Mouse (Mus musculus): ENCODE data around the gene Anapc5.

The Anapc5 gene

DNA sequence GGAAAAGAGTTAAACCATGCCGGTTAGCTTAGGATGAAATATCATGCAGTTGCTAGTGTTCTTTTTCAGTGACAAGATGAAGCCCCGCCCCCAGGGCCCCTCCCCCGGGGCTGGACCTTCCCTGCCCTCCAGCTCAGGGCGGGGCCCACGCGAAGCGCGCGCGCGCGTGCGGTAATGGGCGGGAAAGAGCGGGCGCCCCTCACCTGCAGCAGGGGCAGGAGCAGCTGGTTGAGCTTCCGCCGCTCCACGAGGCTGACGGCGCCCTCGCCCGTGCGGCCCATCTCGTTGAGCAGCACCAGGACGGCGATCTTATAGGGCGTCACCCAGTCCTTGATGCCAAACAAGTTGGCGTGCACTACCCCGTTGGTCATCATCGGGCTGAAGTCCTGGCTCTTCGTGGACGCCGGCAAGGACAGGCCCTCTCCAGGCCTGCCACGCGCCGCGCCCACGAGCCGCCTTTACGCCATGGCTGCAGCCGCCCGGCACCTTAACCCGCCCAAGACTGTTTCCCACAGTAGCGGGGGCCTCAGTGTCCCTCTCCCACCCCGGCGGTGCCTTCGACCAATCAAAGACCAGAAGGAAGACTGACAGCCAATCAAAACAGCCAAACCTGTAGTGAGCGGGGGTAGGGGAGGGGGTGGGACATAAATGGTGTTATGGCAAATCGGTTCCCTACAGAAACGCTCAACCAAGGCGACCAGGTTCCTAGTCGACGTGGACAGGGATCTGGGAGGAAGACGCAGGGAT is at the start of gene Anapc5:
Gene Anapc5, minus strand, starts transcription at position 563 of the 747 bp plus-strand sequence.
- DNase-seq, result peak; percentile 91

DNA sequence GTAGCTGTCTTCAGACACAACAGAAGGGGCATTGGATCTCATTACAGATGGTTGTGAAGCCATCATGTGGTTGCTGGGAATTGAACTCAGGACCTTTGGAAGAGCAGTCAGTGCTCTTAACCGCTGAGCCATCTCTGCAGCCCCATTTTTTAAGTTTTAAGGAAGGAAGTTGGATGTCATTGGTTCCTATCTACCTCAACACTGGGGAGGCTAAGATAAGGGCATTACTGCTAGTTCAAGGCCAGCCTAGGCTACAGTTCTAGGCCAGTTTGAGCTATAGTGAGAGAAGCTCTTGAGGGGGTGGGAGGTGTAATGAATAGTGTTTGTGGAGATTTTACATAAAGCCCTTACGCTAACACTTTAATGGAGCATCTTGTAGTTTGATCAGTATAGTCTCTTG is 41.9 kb upstream of the Anapc5 start:
- DNase-seq, result no peak

DNA sequence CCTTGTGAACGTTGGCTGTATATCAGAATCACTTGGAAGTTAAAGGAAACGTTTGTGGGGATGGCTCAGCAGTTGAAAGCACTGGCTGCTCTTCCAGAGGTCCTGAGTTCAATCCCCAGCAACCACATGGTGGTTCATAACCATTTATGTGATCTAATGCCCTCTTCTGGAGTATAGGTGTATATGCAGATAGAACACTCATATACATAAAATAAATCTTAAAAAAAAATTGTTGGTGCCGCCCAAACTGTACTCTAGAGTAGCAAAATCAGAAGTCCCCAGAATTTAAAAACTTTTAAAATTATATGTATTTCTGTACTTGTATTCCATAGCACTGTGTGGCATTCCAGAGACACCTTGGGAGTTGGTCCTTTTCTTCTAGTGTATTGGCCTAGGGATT is 34.7 kb upstream of the Anapc5 start:
- no peak for DNase-seq

DNA sequence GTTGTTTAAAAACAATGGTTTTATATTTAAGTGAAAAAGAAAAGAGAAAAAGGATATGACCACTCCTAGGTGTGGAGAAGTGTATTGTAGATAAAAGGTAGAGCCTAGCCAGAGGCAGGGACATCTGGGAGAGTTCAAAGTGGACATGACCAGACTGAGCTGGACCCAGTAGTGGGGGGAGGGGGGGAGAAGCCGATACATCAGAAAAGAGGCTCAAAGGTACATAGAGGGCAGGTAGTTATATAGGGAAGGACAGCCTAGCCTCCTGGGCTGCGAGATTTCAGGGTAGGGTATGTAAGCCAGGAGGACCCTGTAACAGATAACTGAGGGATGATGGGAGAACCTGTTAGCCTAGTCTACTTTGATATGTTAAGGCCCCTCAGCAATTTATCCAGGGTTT is 31.5 kb upstream of the Anapc5 start:
- DNase-seq, result no peak

GRCm38 (mm10) chr5:122850319-122851002 is 29.3 kb upstream of the Anapc5 start:
- DNase-seq, result peak; percentile 54

DNA sequence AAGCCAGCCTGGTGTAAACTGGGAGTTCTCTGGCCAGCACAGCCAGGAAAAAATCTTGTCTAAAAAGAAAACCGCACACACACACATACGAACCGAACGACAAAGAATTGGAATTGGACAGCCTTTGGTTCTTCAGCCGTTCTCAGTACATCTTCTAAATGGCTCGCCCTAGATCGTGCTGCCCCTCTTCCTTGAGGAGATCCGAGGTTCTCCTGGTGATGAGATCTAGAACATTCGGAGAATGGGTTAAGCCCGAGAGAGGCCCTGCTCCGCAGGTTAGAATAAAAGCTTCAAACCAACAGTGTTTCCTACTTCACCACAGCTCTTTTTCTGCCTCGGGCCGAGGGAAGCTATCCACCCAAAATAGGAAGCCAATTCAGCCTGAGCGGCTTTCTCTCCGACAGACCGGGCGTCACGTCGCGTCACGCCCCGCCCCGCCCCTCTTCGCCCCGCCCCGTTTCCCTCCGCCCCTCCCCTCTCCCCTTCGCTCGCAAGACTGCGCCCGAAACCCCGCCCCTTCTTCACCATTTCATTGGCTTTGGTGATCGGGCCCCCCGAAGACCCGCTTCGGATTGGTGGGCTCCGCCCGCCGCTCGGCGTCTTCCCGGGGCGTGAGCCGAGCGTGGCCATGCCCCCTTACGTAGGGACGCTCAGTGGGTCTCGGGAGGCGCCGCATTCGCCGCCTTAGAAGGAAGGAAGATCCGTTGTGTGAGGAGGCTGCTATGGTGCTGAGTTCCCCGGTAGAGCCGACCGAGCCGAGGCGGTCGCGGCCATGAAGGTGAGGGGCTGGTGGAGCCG is 28.6 kb upstream of the Anapc5 start, which contains the start of gene Rnf34:
Gene Rnf34, plus strand, starts transcription at position 528 of the 798 bp plus-strand sequence.
- peak; percentile 97 for DNase-seq

- no peak for DNase-seq
These were observed 22.7 kb upstream of the Anapc5 start for GRCm38 (mm10) chr5:122843799-122844198.

DNA sequence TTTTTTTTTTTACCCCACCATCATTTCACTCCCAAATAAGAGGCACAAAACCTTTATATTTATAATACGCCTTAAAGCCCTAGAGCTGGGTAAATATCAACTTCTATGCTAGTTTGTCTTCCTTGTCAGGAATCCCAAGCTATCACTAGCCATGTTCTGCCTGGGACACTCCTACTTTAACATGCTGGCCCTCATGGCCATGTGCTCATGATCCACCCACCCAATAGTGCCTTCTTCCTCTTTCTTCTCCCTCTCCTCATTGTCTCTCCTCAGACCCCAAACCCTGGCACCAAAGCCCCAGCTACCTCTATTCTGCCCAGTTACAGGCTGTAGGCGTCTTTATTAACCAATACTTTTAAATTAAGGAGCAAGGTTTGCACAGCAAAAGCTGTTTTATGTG is 20.0 kb upstream of the Anapc5 start:
- DNase-seq, result no peak

GRCm38 (mm10) chr5:122832996-122833395 is 11.9 kb upstream of the Anapc5 start:
- DNase-seq, result no peak

- DNase-seq, result no peak
These were observed 11.4 kb upstream of the Anapc5 start for GRCm38 (mm10) chr5:122832536-122832935.

GRCm38 (mm10) chr5:122825099-122825498 is 4.0 kb upstream of the Anapc5 start:
- no peak for DNase-seq

- no peak for DNase-seq
These were observed 3.3 kb upstream of the Anapc5 start for GRCm38 (mm10) chr5:122824450-122824849.

DNA sequence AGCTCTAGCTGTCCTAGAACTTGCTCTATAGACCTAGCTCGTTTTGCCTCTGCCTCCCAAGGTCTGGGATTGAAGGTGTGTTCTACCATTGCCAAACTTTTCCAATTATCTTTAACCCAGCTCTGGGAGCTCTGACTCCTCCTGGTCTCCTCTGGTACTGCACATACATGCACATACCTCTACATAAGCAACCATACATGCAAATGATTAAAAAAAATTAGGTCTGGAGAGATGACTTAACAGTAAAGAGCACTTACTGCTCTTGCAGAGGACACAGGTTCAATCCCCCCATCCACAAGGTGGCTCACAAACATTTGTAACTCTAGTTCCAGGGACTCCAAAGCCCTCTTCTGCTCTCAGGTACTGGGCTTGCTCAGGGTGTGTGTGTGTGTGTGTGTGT is 2.8 kb upstream of the Anapc5 start:
- DNase-seq, result no peak

DNA sequence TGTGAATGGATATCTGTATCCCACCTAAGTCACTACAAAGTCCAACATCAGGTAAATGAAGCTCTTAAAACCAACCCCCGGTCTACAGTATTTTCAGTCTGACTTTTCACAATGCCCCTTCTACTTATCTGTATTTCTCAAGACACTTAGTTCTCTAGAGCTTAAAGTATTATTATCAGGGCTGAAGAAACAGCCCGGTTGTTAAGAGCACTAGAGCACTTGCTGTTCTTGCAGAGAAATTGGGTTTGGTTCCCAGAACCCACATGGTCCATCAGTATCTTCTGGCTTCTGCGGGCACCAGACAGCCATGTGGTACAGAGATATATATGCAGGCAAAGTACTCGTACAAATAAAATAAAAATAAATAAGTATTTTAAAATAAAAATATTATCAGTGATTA is 1.3 kb upstream of the Anapc5 start:
- DNase-seq, result no peak

DNA sequence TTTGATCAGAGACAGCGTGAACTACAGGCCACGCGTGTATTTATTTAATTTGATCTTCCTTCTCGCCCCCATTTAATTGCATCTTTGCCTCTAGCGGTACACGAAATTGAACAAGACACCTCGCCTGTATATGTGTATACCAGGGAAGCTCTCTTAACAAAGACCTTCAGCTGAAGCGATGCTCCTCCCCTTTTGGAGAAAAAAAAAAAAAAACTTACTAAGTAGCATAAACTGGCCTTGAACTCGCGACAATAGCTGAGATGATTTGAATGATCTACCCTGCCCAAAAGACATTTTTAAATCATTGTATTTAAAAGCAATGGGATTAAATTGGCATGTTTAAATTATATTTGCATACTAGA is 366 bp upstream of the Anapc5 start:
- DNase-seq, result no peak

DNA sequence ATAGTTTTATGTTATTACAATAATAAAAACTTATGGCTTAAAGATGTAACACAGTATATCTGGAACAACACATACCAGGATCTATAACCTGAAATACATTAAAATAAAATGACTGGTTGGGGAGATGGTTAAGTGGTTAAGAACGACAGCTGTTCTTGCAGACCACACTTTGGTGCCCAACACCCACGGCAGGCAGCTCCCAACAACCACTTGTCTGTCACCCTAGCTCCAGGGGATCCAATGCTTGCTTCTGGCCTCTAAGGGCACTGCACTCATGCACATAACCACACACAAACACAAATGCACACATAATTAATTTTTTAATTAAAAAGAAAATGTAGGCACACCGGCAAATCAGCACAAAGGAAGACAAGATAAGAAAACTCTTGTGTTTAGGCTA is 8.4 kb downstream of the Anapc5 start:
- no peak for DNase-seq

- peak; percentile 80 for DNase-seq
These were observed 9.6 kb downstream of the Anapc5 start for GRCm38 (mm10) chr5:122811364-122812079.

DNA sequence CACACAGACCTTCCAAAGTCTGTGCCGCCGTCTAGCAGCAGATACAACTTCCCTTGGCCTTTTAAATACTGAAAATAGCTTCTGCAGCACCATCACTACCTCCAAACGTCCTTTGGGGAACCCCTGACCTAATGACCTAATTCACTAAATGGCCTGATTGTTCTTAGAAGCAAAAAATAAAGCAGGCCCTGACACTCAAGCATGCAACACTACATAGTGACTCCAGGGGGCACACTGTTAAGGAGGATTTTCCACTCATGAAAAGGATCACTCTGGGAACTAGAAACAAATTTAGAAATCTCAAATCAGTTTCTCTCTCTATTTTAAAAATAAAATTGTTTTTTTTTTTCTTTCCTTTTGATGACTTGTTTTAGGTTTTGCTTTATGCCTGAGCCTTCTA is 15.6 kb downstream of the Anapc5 start:
- no peak for DNase-seq

DNA sequence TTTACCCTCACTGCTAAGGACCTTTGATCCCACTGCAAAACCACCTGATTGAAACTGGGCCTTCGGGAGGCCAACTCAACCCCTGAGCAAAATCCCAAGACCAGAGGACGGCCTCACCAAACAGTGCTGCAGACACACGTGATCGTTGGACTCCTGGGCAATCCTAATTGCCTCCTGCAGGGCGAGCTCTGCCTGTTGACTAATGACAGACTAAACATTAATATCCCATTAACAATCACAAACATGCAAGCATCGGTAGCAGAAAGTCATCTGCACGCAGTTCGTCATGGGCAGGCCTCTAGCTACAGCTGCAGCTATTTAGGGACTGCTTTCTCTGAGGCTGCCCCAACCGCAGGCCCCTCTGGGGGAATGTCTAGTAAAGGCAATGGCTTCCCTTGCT is 18.4 kb downstream of the Anapc5 start:
- DNase-seq, result no peak

GRCm38 (mm10) chr5:122801684-122802083 is 19.5 kb downstream of the Anapc5 start:
- DNase-seq, result no peak

DNA sequence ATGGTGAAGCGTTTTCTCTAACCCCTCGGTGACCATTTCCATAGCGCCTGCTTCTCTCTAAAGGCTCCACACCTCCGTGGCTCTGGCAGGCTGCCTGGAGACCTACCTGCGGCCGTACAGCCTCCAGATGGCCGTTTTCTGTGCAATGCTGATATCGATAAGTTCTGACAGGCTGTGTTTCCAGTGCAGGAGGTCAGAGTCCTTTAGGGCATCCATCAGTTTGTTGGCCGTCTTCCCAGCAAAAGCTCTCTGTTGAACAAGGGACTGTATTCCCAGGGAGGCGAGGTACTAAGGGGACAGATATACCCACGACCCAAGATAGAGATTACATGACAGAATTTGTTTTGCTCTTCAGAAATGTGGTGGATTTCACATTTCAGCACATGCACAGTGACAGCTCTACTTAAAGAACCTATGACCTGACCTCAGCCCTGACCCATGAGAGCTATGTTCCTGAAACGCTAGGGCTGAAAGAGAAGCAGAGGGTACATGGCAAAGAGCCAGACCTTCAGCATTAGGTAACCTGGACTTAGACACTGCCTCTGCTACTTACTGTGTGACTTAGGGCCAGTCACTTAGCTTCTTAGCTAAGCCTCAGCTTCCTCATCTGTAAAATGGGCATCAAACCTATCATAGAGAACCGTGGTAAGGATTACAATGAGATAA is 20.7 kb downstream of the Anapc5 start:
- DNase-seq, result no peak
